Mouse (Mus musculus) MEL (cell line): ENCODE data around the gene Fam193b.

ENCODE experiments used
- CTCF ChIP-seq, 3 experiments: IDR thresholded peaks in 2 of 3; conservative IDR thresholded peaks in 1 of 3; 2 replicates each; pipeline ENCODE4 v1.5.1; 2011 to 2012; ENCODE audit warnings: low read length in 3 of 3, low read depth in 2 of 3, mild to moderate bottlenecking in 2 of 3, improper control_type of control experiment in 1 of 3, inconsistent platforms in 1 of 3, mixed read lengths in 1 of 3, moderate library complexity in 1 of 3; ENCODE audit not compliant: control insufficient read depth in 1 of 3, insufficient read depth in 1 of 3, poor library complexity in 1 of 3, severe bottlenecking in 1 of 3
- MAFK ChIP-seq: IDR thresholded peaks from 2 replicates; pipeline ENCODE4 v1.6.1; 2011; ENCODE audit warnings: low read depth, mild to moderate bottlenecking, low read length, improper control_type of control experiment, borderline replicate concordance
- NELFE ChIP-seq: IDR thresholded peaks from 2 replicates; pipeline ENCODE4 v1.6.1; 2011; ENCODE audit warnings: low read depth, low read length, improper control_type of control experiment

- TF ChIP-seq CTCF (IDR thresholded peaks at IDR 0.05 in 2 of 3, conservative IDR thresholded peaks at IDR 0.05 in 1 of 3; ENCODE audit: control insufficient read depth in 1 of 3, insufficient read depth in 1 of 3, low read depth in 2 of 3, low read length in 3 of 3, poor library complexity in 1 of 3, severe bottlenecking in 1 of 3) (no peak), NELFE (no peak), MAFK (no peak)
These were observed 74.3 kb downstream of the Fam193b start for GRCm38 (mm10) chr13:55496661-55497060.
